Mouse (Mus musculus) bone marrow macrophage, adult 2 months (primary cell): ENCODE measurements around the gene Taar9.
"Not testable (repeated sequence)": the region's sequence is repeated elsewhere in the genome, so short reads cannot be mapped to it uniquely, and the experiment has no call there.

Experiments
- CTCF ChIP-seq: IDR thresholded peaks from 2 replicates; pipeline ENCODE4 v1.5.1; 2012; ENCODE audit warnings: low read depth, mild to moderate bottlenecking, low read length, moderate library complexity
- POLR2A ChIP-seq: IDR thresholded peaks from 2 replicates; pipeline ENCODE4 v1.6.1; 2012; ENCODE audit warnings: mild to moderate bottlenecking, low read depth, low read length, borderline replicate concordance

DNA sequence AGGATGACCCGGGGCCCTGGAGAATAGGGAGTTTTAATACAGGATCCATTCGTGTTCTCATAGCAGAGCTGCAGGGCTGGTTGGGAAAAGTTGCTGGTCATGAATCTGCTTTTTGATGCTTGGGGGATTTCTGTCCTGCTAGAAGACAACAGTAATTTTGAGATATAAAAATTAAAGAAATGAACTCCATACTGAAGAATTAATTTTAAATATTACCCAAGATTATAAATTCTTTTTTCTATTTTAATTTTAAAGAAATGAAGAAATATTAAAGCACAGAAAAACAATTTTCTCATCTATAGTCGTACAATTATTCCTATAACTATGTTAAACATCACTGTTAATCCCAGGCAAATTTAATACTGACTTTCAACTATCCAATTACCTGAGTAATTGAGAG, 7.5 kb downstream of the Taar9 start, which contains the start of gene Taar8c:
- not testable (repeated sequence) for TF ChIP-seq CTCF, POLR2A
